Mouse (Mus musculus): Measurements from ENCODE around the gene Tppp3.

The Tppp3 gene

DNA sequence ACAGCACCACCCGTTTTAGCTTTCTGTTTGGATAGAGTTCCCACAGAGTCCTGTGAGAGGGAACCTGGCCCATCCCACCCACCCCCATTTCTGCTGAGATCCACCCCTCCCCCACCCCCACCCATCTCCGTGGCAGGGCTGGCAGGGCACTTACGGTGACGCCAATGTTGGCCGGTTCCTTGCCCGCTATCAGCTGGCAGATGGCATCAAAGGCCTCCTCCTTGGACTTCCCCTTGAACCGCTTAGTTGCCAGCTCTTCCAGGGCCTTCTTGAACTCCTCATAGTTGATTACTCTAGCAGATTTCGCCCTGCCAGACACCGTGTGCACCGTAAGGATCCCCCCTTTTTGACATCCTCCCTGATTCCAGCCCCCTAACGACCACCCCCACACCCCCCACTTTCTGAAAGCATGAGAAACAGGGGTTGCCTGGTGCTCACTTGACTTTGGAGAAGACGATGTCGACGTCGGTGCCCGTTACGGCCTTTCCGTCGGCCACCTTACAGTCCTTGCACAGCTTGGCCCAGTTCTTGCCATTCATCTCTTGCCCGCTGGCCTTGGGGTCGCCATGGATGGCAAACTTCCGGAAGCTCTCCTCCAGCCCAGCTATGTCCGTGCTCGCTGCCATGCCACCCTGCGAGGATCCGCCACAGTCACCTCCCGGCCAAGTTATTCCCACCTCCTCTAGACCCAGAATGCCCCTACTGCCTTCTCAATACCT, 3.2 kb downstream of the Tppp3 start:
- intact Hi-C loops (cut with DNase I), result no loop called here

DNA sequence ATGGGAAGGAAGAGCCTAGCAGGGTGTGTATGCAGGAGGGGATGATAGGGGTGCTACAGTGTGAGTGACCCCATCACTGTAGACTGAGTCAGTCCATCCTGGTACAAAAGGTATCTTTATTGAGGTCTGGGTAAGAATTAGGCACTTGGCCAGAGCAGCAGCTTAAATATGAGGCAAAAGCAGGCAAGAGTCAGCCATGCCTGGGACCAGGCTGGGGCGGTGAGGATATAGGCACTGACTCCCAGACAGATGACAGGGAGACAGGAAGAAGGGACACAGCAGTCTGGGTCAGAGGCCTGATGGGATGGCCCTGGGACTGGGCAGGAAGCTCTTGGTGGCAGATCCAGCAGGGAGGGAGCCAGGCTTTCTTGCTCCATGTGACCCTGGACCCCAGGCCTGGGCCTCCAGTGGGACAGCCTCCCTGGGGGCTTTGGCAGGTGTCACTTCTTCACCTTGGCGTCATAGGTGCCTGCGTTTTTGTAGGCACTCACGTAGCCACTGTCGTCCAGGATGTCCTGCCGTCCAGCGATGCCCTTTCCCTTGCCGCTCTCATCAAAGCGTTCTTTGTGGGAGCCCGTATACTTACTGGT, 3.8 kb downstream of the Tppp3 start:
- intact Hi-C loops (cut with DNase I), result no loop called here

DNA sequence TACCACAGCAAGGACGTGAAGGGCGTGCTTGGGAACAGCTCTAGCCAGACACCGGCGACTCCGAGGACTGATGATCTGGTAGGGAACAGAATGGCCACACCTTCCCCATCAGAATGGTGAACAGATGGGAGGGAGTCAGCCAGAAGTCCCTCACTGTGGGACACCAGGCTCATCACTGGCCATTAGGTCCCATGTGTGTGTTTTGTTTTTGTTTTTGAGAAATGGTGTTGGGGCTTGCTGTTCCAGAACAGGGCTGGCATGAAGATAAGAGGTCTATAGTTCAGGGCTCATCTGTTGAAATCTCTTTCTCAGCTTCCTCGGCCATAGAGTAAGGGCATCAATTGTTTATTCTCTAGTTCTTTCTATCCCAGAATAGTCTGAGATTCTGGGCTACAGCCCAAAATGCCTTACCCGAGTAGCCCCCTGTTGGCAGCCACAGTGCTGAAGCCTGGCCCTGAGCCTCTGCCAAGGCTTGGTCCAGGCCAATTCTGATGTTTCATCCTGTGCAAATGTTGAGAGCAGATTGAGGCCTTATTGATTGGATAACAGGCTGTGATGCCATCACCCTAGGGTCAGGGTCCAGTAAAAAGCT, 4.5 kb downstream of the Tppp3 start:
- intact Hi-C loops (cut with DNase I), result no loop called here

DNA sequence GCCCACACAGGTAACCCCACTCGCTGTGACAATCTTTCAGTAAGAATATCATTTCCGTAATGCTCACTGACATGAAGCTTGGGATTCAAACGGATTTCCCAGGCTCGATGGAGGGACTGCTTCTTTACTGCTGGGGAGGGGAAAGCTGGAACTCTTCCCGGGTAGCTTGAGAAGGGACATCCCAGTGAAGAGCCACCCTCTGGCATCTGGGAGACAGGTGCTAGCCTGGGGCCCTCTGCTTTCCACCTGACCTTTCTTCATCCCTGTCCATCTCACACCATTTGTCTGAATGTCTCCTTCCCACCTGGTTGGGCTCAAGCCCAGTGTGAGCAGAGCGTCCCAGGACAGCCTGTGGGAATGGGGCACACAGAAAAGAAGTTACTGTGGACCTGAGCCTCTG, 5.1 kb downstream of the Tppp3 start:
- intact Hi-C loops (cut with DNase I), result no loop called here

DNA sequence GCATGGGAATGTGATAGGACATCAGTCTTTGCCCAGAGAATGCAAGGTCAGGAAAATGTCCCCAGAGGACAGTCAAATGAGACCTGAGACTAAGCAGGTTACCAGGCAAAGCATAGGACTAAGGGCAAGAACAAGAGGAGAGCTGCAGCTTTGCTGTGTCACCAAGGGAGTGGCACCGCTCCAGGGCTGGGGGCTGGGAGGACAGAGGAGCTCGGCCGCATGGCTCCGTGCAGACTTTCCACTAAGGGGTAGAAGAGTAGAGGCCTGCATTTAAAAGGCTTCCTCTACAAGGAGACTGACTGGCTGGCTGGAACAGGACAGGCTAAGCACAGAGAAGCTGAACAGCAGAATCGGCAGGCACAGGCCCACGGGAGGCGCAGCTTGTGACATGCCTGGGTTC, 6.7 kb downstream of the Tppp3 start:
- intact Hi-C loops (cut with DNase I), result no loop called here

DNA sequence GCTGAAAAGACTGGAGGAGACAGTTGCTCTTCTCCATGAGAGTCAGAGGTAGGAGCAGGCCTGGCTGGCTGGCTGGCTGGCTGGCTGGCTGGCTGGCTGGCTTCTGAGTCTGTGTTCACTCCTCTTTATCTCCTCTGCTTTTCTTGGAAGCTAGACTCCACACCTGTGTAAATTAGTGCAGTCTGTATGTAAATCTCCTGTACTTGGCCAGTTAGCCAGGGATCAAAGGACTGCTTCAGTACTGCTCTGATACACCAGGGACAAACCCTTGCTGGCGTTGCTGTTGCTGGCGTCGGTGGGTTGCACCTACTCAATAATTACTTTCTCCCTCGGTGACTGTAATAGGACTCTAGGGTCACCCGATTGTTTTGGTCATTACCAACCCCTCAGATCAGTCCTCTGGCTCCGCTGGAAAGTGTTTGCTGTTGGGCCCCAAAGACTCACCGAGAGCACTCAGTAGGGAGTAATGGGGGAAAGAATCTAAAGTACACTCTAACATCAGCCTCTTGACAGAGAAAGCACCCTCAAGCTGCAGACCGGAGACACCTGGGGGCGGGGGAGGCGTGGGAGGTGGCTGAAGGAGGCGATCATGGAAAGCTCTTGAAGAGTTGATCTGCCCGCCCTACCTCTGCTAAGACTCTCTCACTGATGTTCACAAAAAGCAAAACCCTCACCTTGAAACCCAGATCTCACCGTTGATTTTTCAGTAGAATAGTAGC, 10.1 kb downstream of the Tppp3 start:
- intact Hi-C loops (cut with DNase I), result no loop called here

DNA sequence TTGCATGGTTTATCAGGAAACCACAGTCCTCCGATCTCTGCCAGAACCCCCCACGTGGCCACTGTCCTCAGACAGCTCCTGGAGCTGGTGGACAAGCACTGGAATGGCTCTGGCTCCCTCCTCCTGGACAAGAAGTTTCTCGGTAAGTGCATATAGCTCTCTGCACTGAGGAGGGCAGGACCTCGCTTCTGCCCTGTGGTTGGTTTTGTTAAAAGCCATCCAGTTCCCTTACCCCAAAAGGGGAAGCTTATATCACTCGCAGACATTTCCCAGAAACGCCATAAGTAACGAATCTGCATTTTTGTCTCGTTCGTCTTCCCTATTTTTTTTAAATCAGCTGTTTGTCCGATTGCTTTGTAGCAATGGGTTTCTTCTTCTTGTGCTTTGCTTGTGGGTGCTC, 16.1 kb downstream of the Tppp3 start:
- intact Hi-C loops (cut with DNase I), result no loop called here

DNA sequence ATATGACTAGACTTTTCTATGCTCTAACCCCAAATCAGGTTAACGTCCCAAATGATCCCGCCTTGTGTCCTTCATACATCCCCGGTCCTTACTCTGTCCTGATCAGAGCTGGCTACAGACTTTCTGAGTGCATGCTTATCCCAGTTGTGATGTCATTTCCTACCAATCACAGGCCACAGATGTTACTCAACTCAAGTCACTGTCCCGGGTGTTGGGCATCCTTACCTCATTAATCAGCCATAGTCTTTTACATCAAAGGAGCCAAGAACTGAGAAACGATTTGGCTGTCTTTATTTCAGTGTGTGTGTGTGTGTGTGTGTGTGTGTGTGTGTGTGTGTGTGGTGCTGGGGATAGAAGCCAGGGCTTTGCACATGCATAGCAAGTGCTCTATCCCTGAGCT, 17.2 kb downstream of the Tppp3 start:
- intact Hi-C loops (cut with DNase I), result no loop called here

DNA sequence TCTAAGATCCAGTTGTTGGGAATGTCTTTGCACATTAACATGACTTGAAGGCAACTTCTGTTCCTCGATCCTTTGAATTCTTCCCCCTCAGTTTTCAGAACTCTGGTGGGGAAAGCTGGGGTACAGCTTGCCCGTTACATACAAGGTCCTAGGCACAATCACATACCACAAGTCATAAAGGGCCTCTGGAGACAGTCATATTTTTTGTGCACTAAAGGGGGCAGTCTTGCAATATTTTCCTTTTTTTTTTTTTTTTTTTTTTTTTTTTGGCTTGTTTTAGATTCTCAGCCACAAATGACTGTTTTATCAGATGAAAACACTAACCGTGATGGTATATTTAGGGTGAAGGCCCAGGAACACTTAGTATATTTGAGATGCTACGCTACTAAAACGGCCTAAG, 18.0 kb downstream of the Tppp3 start:
- intact Hi-C loops (cut with DNase I), result no loop called here

DNA sequence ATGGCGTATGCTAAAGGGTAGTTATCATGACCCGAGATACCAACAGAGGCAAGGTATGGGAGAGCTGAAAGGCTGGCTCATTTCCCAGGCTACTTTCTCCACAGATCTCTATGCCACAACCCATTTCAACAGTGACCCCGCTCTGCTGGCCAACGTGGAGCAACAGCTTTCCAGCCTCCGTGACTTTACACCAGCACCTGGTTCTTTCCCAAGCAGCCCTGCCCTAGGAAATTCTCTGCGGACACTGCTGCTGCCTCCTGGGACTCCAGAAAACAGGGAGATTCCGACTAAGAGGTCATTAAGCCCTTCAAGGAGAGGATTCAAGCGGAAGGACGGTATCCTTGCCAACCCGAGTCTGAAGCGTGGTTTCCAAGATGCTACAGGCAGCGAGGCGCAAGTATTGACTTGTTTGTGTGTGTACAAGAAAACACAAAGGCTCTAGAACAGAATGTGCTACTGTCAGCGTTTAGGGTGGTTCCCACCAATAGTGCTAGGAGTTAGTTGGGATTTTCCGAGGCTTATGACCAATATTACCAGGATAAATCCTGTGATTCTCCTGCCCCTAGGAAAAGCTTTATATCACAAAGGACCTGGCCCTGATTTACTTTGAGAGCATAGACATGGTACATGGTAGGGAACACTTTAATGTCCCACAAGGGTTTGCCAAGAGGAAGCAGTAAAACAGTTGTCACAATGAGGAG, 19.3 kb downstream of the Tppp3 start:
- intact Hi-C loops (cut with DNase I), result no loop called here

DNA sequence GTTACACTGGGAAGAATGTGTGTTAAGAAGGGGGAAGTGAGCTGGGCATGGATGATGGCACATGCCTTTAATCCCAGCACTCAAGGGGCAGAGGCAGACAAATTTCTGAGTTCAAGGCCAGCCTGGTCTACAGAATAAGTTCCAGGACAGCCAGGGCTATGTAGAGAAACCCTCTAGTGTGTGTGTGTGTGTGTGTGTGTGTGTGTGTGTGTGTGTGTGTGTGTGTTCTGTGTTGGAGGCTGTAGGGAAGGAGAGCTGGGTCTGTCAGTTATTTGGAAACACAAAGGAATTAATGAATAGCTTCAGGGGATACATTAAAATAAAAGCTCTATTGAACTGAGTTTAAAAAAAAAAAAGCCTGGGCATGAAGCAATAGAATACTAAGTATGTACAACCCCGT, 20.3 kb downstream of the Tppp3 start:
- intact Hi-C loops (cut with DNase I), result no loop called here

DNA sequence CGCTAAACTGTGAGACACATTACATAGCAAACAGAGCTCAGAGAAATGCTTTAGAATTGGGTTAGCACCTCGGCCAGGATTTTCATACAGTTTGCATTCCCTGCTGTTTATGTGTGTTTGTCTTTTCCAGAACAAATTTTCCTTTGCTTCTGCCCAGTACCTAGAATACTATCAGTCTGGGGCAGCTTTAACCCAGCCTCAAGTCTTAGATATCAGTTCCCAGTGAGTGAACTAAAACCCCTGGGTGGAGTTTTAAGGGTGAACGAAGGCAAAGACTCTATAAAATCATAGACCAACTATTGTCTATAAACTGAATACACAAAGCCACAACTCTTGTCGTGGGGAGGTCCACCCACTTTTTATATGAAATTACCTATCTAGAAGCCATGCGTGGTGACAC, 22.7 kb downstream of the Tppp3 start:
- intact Hi-C loops (cut with DNase I), result no loop called here

DNA sequence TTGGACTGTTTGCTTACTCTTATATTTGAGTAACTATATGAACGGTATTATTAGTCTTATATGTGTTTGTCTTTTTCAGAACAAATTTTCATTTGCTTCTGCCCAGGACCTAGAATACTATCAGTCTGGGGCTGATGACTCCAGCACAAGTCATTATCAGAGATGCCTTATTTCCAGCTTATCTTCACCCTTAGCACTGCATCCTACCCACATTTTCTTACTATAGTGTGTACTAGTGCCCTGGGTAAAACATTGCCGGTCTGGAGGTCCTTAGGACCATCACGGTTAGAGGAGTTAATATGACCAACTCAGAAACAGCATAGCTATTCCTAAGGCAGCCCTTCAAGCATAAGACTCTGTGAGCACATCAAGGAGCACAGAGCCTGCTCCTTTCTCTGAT, 23.1 kb downstream of the Tppp3 start:
- intact Hi-C loops (cut with DNase I), result no loop called here

DNA sequence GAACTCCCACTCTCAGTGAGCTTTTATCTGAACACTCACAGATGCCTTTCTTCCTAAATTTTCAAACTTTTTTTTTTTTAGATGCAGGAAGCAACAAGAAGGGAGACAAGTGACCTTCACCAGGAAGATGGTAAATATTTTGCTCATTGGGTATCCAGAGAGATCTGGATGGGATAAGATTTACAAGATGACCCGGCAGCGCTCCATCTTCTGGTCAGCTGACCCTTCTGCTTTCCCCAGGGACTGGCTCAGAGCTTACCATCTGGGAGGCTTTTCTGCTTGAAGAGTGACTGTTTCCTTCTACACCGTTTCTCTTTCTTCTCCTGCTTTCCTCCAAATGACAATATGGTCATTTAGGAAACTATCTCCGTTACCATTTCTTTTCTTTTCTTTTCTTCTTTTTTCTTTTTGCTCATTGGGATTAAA, 25.2 kb downstream of the Tppp3 start:
- intact Hi-C loops (cut with DNase I), result no loop called here

DNA sequence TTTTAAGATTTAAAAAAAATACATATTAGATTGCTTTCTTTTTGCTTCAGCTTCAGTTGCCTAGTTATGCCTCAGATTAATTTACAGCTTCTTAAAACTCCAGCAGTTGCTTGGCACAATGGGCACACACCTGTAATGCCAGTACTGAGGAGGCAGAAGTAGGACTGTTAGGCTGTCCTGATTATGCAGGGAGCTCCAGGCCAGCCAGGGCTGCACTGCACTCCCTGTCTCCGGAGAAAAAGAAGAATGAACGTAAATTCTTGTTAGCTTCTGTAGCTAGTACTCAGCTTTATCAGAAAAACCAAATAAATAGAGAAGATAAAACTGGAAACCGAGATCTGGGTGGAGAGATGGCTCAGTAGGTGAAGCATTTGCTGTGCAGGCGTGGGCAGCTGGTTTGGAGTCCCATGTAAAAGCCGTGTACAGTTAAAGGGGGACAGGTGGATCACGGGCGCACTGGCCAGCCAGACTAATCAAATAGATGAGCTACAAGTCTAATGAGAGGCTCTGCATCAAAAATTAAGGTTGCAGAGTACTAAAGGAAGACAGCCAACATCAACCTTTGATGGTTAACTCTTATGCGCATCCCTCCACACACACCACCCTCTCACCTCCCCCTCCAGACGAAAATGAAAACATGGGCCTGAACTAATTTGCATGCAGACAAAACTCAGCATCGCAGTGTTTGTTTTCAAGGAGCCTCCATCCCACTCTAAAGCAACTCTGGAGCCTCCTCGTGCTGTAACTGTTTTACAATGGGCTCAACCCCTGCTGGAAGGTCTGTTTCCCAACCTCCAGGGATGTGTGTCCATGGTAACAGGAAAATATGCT, 25.8 kb downstream of the Tppp3 start:
- intact Hi-C loops (cut with DNase I), result no loop called here

DNA sequence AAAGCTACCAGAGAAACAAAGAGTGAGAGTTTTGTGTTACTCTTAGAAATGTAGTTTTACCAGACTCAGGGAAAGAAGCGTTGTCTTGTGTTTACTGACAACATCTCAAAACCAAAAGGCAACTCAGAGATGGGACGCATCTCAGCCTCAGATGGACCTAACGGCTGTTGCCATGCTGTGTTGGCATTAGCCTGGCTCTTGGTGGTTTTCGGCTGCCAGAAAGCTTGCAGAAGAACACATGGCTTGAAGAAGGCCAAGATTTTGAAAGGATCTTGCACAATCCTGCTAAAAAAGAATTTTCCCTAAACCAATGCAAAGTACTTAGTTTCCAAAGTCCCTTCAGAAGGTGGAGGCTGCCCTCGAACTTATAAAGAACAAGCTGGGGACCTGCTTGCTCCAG, 28.7 kb downstream of the Tppp3 start:
- intact Hi-C loops (cut with DNase I), result loop anchor here (5.0 kb wide), 1 partner anchor 35 kb away; no protein-coding TSS in a partner anchor

DNA sequence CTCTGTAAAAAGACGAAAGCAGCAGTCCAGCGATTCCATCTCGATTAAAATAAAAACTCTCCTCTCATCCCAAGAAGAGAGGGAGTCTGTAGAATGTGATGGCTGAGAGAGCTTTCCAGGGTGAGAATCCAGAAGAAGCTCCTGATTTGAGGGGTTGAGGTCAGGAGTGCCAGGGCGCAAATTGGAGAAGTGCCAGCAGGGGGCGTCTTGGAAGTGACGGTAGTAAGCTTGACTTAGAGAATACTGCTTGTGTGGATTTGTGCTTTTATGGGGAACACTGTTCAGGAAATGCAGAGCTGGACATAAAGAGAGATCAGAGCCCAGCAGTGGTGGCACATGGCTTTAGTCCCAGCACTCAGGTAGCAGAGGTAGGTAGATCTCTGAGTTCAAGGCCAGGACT, 29.9 kb downstream of the Tppp3 start:
- intact Hi-C loops (cut with DNase I), result loop anchor here (5.0 kb wide), 1 partner anchor 36 kb away; no protein-coding TSS in a partner anchor

DNA sequence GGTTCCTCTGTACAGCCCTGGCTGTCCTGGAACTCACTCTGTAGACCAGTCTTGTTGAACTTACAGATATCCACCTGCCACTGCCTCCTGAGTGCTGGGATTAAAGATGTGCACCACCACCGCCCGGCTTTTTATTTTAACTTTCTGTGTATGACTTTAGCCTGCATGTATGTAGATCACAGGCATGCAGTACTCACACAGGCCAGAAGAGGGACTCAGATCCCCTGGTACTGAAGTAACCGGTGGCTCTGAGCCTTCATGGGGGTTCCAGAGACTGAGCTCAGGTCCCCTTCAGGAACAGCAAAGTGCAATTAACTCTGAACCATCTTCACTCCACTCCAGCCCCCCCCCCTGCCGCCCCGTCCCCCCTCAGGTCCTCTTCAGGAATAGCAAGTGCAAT, 32.5 kb downstream of the Tppp3 start:
- intact Hi-C loops (cut with DNase I), result no loop called here

DNA sequence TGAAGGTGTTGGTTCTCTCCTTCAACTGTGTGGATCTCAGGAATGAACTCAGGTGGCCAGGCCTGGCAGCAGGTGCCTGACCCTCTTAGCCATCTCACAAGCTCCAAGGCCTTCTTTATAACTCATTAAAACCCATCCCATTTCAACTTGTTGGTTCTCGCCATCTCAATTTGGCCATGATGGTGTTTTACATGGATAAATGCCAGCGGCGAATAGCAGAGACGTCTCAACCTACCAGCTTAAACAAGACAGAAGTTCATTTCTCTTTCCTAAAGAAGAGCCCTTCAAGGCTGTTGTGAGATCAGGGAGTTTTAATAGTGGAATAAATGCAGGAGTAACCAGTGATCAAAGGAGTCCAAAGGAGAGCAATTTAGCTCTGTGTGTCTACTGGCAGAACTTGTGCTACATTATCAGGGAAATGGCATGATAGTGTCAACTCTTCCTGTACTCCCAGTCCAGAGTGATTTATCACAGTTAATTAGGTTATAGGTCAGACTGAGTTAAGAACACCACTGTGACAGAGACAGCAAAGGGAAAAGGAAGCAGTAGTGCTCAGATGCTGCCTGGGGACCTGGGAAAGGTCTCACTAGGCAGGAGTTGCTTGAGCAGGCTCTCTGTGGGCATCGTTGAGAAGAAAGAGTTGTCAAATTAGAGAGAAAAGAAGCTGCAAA, 34.1 kb downstream of the Tppp3 start:
- intact Hi-C loops (cut with DNase I), result no loop called here

DNA sequence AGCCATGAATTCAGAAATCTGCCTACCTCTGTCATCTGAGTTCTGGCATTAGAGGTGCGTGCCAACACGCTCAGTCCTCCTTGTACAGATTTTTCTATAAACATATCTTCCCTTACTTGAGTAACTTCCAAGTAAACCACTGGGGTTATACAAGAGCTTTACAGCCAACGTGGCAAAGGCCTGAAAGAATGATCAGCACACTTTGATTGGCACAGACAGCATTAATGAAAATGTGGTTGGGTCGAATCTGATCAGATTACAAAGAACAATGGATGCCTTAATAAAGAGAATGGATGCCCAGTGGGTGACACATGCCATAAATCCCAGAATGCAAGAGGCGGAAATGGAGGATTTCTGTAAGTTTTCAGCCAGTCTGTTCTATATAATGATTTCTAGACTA, 35.1 kb downstream of the Tppp3 start:
- intact Hi-C loops (cut with DNase I), result no loop called here

Measured in adrenal gland (tissue).